Mouse (Mus musculus): ENCODE data around the gene Calhm6. TPM values are rescaled to one million over a fixed set of nuclear protein-coding genes. Genes with fewer than 3 reads are reported as not detected.

Gene Calhm6
- total RNA-seq (2012; rRNA removed) (0.17 and 0.21 TPM in 2 replicates), total RNA-seq (2014; rRNA removed) (0.38 and 0.58 TPM in 2 replicates), polyA plus RNA-seq (2012; ENCODE audit: insufficient read length, low read depth) (0.29 and 0.30 TPM in 2 replicates)

DNA sequence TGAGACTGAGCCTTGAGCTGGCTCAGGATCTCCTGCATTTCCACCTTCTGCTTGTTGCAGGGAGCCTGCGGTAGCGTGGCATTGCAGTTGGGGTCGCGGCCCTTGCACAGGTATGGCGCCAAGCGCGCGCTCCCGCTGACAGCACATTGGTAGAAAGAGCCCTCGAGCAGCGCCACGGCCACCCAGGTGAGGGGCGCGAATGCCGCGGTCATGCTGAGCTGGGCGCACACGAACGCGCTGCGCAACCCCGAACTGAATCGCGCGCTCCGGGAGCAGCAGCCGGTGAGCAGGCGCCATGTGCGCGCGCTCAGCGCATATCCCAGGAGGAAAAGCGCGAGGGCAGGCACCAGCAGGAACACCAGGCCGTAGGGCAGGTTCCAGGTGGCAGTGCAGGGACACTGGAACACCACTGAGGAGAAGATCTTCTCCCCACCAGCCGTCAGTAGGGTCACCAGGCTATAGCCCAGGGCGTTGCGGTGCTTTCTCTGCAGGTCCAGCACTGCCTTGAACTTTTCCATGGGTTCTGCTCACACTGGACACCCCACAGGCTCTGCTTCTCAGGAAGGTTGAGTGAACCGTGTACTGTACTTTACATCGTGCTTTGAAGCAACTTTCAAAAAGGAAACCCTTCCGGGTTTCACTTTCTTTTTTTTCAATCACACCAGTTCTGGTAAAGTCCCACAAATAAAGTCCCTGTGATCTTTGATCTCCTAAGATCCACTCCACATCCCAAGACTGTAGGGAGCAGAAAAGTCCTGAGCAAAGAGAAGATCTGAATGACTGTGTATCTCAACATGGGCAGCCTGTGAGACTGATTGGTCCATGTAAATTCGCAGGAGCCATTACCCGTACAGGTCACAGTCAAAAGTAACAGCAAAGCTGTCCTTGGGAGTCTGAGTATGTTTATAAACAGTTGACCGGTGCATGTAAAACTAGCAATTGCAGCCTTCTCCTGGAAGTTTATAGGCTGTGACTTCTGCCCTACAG is at the start of gene Calhm6:
Calhm6 (minus strand) TSS at position 593 of the 987 bp plus-strand sequence.
- H3K4me2 ChIP-seq (ENCODE audit: insufficient read depth, low read depth, poor library complexity, severe bottlenecking): peak within 1 kb of the TSS; percentile 65
- no peaks in the 10 kb centered on the region for H3K79me2 ChIP-seq (replicated peaks; ENCODE audit: control insufficient read depth, extremely low read depth, insufficient read depth, poor library complexity, severe bottlenecking)
- H3K36me3 ChIP-seq (replicated peaks in 1 of 2; ENCODE audit: control insufficient read depth in 1 of 2, insufficient read depth in 1 of 2, low read length in 1 of 2): no peaks in the 10 kb centered on the region
- peak within 1 kb of the TSS; percentile 23 to 69 (median 28) for H3K4me3 ChIP-seq (replicated peaks in 1 of 3; ENCODE audit: low read depth in 2 of 3, low read length in 2 of 3, poor library complexity in 1 of 3)
- in situ Hi-C loops (cut with MboI; ENCODE audit: low pct_ligation_motif_present, low pct_unique_long_range_greater_than_20kb, low sequenced_read_pairs): no loop called here
- dilution Hi-C loops (cut with MboI; ENCODE audit: extremely low pct_ligation_motif_present, extremely low pct_unique_long_range_greater_than_20kb, low sequenced_read_pairs): no loop called here
- no peaks in the 10 kb centered on the region for H3K9me3 ChIP-seq (replicated peaks; ENCODE audit: low read length)
- no peak for DNase-seq (ENCODE audit: extremely low read depth)
- peak within 1 kb of the TSS; percentile 17; the same call in 1 of the 2 replicates for H3K9ac ChIP-seq (ENCODE audit: insufficient read depth, low read depth)
- no peaks in the 10 kb centered on the region for H3K27me3 ChIP-seq (replicated peaks)
- peaks cover 0 to 16% of the 10 kb centered on the region in 2 experiments; a peak in 2 of 4 replicates for H3K4me1 ChIP-seq (ENCODE audit: control insufficient read depth in 1 of 2, insufficient read depth in 2 of 2)
- TF ChIP-seq MXI1 (IDR thresholded peaks at IDR 0.05; ENCODE audit: low read depth, low read length) (no peak), EP300 (IDR thresholded peaks at IDR 0.05; ENCODE audit: low read length) (no peak), PAX5 (IDR thresholded peaks at IDR 0.05; ENCODE audit: low read length) (no peak), RAD21 (IDR thresholded peaks at IDR 0.05; ENCODE audit: low read depth, low read length) (no peak), UBTF (IDR thresholded peaks at IDR 0.05; ENCODE audit: low read depth, low read length) (no peak), MAFK (IDR thresholded peaks at IDR 0.05; ENCODE audit: insufficient replicate concordance, low read length) (no peak), MAZ (IDR thresholded peaks at IDR 0.05; ENCODE audit: low read depth, low read length) (no peak), NRF1 (IDR thresholded peaks at IDR 0.05; ENCODE audit: low read depth, low read length) (peak; percentile 31; the same call in 1 of the 2 replicates), E2F4 (IDR thresholded peaks at IDR 0.05; ENCODE audit: insufficient replicate concordance, low read depth, low read length) (no peak), JUN (IDR thresholded peaks at IDR 0.05; ENCODE audit: insufficient read depth, low read depth, low read length) (no peak), ELF1 (IDR thresholded peaks at IDR 0.05; ENCODE audit: low read depth, low read length) (no peak), USF1 (IDR thresholded peaks at IDR 0.05; ENCODE audit: low read depth, low read length) (no peak), MAX (IDR thresholded peaks at IDR 0.05; ENCODE audit: low read length) (peak; percentile 10; the same call in 1 of the 2 replicates), SIN3A (IDR thresholded peaks at IDR 0.05; ENCODE audit: low read length) (no peak), SMC3 (IDR thresholded peaks at IDR 0.05; ENCODE audit: low read depth, low read length) (no peak), HCFC1 (IDR thresholded peaks at IDR 0.05; ENCODE audit: low read depth, low read length) (no peak), MYC (IDR thresholded peaks at IDR 0.05; ENCODE audit: low read depth, low read length) (no peak), ZMIZ1 (IDR thresholded peaks at IDR 0.05; ENCODE audit: low read depth, low read length) (no peak), POLR2A (IDR thresholded peaks at IDR 0.05; ENCODE audit: low read depth, low read length) (no peak), ETS1 (conservative IDR thresholded peaks at IDR 0.05; ENCODE audit: low read depth, low read length) (no peak), TBP (conservative IDR thresholded peaks at IDR 0.05; ENCODE audit: low read depth, low read length) (no peak), IRF4 (IDR thresholded peaks at IDR 0.05; ENCODE audit: low read depth, low read length) (0 out of 2 replicates have a peak, but pooled peaks have one; percentile 14), CHD2 (IDR thresholded peaks at IDR 0.05; ENCODE audit: low read length) (no peak), USF2 (conservative IDR thresholded peaks at IDR 0.05; ENCODE audit: low read depth, low read length) (no peak), ZC3H11A (IDR thresholded peaks at IDR 0.05; ENCODE audit: low read depth, low read length) (no peak), GABPA (IDR thresholded peaks at IDR 0.05; ENCODE audit: insufficient replicate concordance, low read depth, low read length) (no peak)
- no peak within 1 kb of the TSS for H3K27ac ChIP-seq (ENCODE audit: insufficient read depth, low read depth)
